Mouse (Mus musculus) G1E (cell line): ENCODE measurements at regions not wholly inside any gene's neighbourhood (a gene's known extent, or its start where the extent isn't known, plus 50 kb on each side); places are given as distances from the start of the nearest gene placed in this dataset.

Experiments
- CTCF ChIP-seq: IDR thresholded peaks from 2 replicates; pipeline ENCODE4 v1.5.1; 2012; ENCODE audit warnings: low read depth, low read length, inconsistent platforms, mixed read lengths
- GATA1 ChIP-seq: IDR thresholded peaks from 2 replicates; pipeline ENCODE4 v1.6.1; 2012; ENCODE audit warnings: borderline replicate concordance, low read length, inconsistent platforms, mixed read lengths
- GATA2 ChIP-seq: IDR thresholded peaks from 2 replicates; pipeline ENCODE4 v1.6.1; 2012; ENCODE audit warnings: low read depth, low read length, inconsistent platforms, borderline replicate concordance
- POLR2AphosphoS5 ChIP-seq: IDR thresholded peaks from 2 replicates; pipeline ENCODE4 v1.6.1; 2012; ENCODE audit warnings: low read depth, low read length, inconsistent platforms; ENCODE audit not compliant: insufficient replicate concordance
- TAL1 ChIP-seq: conservative IDR thresholded peaks from 2 replicates; pipeline ENCODE4 v1.6.1; 2012; ENCODE audit warnings: low read depth, low read length, inconsistent platforms, mixed read lengths

GRCm38 (mm10) chr1:152253906-152254305 is 132.6 kb downstream of the Tsen15 start:
- TF ChIP-seq GATA1 (no peak), CTCF (no peak), TAL1 (no peak), GATA2 (no peak), POLR2AphosphoS5 (no peak)
